Mouse (Mus musculus): Measurements from ENCODE around the gene Secisbp2. TPM values are rescaled to one million over a fixed set of nuclear protein-coding genes. Genes with fewer than 3 reads are reported as not detected.
A peak's percentile ranks its signal among the peaks of the same experiment; 100 is the strongest.
"Not testable (repeated sequence)": the region's sequence is repeated elsewhere in the genome, so short reads cannot be mapped to it uniquely, and the experiment has no call there.

The Secisbp2 gene
- total RNA-seq, 2 experiments from 2014 or later, result 20.0 to 22.0 TPM

DNA sequence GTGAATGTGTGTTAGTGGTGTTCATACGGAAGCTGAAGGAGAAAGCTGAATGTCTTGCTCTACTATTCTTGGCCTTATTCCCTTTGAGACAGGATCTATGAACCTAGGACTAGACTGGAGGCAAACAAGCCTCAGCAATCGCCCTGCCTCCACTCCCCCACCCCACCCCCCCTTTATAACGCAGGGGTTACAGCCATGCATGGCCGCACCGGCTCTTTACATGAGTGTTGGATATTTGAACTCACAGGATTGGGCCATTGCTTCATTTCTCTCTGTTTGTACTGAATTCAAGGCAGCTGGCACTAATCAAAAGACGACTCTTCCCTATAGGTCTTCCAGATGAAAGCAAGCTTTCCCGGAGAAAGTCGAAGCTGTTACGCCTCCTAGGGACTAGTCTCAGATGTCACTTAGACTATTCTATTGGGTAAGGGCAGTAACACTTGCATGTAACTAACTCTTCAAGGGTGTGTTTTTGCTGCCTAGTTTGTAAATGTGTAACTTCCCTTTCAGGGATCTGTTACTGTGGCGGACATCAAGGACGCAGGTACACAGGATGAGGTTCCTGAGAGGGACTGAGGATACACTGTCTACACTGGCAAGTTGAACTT is 9.2 kb upstream of the Secisbp2 start:
- intact Hi-C loops (cut with DNase I), result no loop called here
- DNase-seq, result no peak

DNA sequence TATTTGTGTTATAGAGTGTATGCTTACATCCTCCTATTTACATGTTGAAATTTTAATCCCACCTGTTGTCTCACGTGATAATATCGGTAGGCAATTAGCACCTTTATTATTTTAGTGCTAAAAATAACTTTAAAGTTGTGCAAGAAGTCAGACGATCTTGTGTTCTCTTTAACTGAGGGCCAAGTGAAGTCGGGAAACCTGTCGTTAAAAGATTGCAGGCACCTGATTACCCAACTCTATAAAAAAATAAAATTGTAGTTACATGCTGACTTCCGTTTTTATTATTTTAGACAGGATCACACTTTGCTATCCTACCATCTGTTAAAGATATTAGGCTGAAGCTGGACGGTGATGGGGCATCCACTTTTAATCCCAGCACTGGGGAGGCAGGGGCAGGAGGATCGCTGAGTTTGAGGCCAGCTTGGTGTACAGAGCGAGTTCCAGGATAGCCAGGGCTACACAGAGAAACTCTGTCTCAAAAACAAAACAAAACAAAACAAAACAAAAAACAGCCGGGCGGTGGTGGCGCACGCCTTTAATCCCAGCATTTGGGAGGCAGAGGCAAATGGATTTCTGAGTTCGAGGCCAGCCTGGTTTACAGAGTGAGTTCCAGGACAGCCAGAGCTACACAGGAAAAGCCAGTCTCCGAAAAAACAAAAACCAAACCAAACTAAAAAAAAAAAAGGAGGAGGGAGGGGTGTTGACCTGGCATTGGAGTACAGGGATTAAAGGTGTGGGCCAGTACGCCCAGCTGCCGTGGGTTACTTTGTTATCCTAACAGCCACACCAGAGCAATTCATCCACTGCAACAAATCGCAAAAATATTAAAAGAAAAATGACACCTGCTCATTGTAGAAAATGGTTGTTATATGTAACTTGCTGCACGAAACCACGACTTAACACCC is 7.3 kb upstream of the Secisbp2 start:
- intact Hi-C loops (cut with DNase I), result no loop called here
- no peak for DNase-seq

- peak; percentile 99 for DNase-seq
- intact Hi-C loops (cut with DNase I), result no loop called here
Observed at GRCm38 (mm10) chr13:51644829-51645789, 6.4 kb upstream of the Secisbp2 start, which contains the start of gene Cks2. Gene Cks2, plus strand, starts transcription at chr13:51645232.

- peak; percentile 15 to 19 for DNase-seq
- intact Hi-C loops (cut with DNase I), result no loop called here
Observed at GRCm38 (mm10) chr13:51645872-51646271, 5.6 kb upstream of the Secisbp2 start.

DNA sequence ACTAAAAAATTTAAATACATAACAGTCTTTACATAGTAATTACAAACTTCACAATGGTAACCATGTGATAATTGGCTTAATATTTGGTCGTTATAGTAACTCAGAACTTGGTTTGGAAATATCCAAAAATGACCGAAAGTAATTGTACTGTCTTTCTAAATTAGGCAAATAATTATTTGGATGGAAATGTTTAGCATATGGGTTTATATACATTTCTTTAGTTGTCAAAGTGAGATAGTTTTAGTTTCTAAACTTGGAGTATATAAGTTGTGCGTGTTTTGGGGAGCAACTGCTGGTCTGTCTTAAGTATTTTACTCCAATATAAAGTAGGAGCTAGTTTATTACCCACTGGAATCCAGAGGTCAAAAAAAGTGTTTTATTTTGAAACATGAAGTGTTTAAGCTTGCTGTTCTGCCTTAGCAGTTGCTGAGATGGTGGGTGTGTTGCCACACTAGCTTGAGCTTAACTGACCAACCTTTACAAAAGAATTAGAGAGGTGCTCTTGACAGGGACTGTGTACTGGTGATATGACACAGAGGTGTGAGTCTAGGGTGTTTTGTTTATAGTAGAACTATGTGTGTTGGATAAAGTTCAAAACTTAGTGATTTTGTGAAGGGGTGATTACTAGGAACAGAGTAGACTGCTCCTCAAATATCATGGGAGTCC is 5.0 kb upstream of the Secisbp2 start:
- DNase-seq, result no peak
- intact Hi-C loops (cut with DNase I), result no loop called here

GRCm38 (mm10) chr13:51647770-51648169 is 3.7 kb upstream of the Secisbp2 start:
- no peak for DNase-seq
- intact Hi-C loops (cut with DNase I), result no loop called here

GRCm38 (mm10) chr13:51648237-51648636 is 3.3 kb upstream of the Secisbp2 start:
- intact Hi-C loops (cut with DNase I), result no loop called here

DNA sequence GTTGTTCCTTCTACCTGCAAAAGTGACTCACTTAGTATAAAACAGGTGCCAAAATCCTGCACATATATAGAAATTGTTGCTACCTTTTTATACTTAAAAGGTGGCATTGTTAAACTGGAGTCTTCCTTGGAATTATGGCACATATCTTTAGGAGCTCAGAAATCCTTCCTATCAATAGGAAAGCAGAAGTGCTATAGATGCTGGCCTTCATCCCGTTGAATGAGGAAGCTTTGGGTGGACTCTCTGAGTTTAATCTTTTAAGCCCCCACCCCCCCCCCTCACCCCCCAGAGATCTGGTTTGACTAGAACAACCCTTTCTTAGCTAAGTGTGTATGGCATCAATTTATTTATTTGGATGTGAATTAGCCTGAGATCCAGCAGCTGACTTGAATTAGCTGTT is 1.8 kb upstream of the Secisbp2 start:
- intact Hi-C loops (cut with DNase I), result loop anchor here (10.0 kb wide), 1 partner anchor 575 kb away; no protein-coding TSS in a partner anchor
- DNase-seq, result no peak

More at GRCm38 (mm10) chr13:51648237-51648636, 3.3 kb upstream of the Secisbp2 start:
- no peak for DNase-seq

GRCm38 (mm10) chr13:51653159-51653558 is 1.7 kb downstream of the Secisbp2 start:
- DNase-seq, result no peak
- intact Hi-C loops (cut with DNase I), result loop anchor here (2.0 to 10.0 kb wide), 2 partner anchors 164 to 572 kb away; no protein-coding TSS in a partner anchor

DNA sequence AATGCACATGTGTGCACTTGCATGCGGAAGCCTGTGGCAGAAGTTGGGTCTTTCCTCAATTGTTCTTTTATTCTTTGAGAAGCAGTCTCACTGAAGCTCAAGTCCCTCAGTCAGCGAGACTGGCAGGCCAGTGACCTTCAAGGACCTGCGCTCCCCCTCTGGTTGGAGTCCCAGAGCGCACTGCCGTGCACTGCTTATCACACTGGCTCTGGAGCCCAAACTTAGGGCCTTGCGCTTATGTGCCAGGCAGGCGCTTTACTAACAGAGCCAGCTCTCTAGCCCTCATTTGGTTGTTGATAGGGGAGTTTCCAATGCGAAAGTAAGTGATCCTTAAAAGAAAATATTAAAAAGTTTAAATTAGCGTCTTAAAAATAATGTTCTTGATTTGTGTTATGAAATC is 2.5 kb downstream of the Secisbp2 start:
- DNase-seq, result peak; percentile 57 to 67

DNA sequence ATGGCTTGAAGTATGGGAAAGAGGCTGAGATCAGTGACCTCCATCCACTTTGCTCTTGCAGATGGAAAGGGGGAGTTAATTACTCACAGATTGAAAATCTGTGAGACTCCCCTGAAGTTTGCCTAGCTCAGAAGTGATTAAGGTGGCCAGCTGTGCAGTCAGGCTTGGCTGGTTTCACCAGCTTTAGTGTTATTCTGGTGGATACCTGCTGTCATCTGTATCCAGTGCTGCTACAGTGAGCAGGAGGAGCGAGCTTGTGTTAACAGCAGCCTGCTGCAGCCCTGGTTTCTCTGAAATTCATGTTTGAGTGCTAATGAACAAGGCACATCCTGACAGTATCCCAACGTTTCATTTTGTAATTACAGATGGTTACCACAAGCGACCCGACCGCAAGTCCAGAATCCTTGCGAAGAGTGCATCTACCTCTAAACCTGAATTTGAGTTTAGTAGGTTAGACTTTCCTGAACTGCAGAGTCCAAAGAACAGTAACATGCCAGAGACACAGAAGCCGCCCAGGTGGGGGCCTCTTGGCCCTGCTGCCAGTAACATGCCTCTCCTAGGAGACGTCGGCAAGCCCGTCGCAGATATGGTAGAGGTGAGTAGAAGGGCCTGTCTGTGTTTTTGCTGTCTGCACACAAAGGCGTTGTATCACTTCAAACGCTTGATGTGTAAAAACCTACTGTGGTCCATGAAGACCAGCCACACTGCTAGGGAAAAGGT is 5.2 kb downstream of the Secisbp2 start:
- no peak for DNase-seq
- intact Hi-C loops (cut with DNase I), result loop anchor here (10.0 kb wide), 1 partner anchor 568 kb away; no protein-coding TSS in a partner anchor

More for the DNA sequence above, 2.5 kb downstream of the Secisbp2 start:
- intact Hi-C loops (cut with DNase I), result loop anchor here (2.0 to 10.0 kb wide), 2 partner anchors 163 to 571 kb away; no protein-coding TSS in a partner anchor

DNA sequence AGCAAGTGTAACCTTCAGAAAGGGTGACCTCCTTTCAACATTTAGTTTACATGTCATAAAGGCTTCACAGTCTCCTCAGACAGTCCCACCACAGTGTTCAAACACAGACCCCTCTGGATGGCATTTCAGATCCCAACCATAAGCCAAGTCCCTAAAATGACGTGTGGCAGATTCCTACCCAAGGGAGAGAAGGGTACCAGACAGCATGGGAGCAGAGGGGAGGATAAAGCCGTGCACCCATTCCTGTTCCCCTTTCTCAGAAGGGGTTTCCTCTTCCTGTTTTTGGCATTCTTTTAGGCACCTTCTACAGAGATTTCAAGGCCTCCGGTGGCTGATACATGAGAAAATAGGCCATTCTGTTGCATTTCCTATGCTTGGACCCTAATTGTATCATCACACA is 6.6 kb downstream of the Secisbp2 start:
- no peak for DNase-seq
- intact Hi-C loops (cut with DNase I), result loop anchor here (10.0 kb wide), 1 partner anchor 567 kb away; no protein-coding TSS in a partner anchor

- intact Hi-C loops (cut with DNase I), result loop anchor here (10.0 kb wide), 1 partner anchor 565 kb away; no protein-coding TSS in a partner anchor
- no peak for DNase-seq
Observed at GRCm38 (mm10) chr13:51659573-51659972, 8.1 kb downstream of the Secisbp2 start.

- no peak for DNase-seq
- intact Hi-C loops (cut with DNase I), result no loop called here
Observed at GRCm38 (mm10) chr13:51663561-51663960, 12.1 kb downstream of the Secisbp2 start.

- DNase-seq; intact Hi-C loops (cut with DNase I): not testable (repeated sequence)
Observed at GRCm38 (mm10) chr13:51668195-51668594, 16.7 kb downstream of the Secisbp2 start.

- intact Hi-C loops (cut with DNase I), result no loop called here
- DNase-seq, result no peak
Observed at GRCm38 (mm10) chr13:51676641-51677040, 25.1 kb downstream of the Secisbp2 start.

DNA sequence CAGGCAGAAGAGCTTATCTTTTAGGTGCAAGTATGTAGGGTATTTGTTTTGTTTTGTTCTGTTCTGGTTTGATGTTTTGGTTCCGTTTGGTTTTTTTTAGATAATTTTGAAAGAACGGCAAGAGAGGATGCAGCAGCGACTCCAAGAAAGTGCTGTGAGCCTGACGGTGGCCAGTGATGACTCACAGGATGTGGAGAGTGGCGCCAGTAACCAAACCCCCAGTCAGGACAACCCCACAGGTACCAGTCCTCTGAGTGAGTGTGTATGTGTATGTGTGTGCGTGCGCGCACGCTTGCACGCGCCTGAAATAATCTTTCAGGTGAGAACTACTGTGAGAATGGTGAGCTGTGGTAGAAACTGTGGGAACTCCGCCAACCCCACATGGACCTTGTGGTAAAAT is 25.5 kb downstream of the Secisbp2 start:
- intact Hi-C loops (cut with DNase I), result no loop called here
- no peak for DNase-seq

DNA sequence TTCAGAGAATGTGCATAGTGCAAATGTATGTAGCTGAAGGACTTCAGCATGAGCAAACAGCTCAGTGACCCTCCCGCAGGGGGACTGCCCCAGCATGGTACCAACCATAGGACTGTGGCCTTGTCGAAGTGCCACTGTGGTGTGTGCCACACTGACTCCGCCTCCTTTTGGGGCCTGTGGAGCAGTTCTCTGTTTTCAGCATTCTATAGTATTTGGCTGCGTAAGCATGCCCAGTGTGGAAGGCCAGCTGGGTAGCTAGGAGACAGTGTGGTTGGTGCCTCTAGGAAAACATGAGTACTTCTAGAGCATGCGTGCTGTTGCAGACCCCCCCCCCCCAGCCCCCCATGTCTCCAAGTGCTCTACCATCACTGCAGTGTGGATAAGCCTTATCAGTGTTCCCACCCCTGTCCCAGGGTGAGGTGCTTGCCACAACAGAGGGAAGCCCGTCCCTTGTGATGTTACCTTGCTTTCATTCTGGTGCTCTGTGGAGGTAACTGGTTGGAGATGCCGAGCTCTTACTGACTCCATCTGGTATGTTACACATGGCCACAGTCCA is 26.2 kb downstream of the Secisbp2 start:
- intact Hi-C loops (cut with DNase I), result no loop called here
- DNase-seq, result no peak

- no peak for DNase-seq
- intact Hi-C loops (cut with DNase I), result no loop called here
Observed at GRCm38 (mm10) chr13:51678687-51679086, 27.2 kb downstream of the Secisbp2 start.

Data from heart, postnatal 10 days (tissue).